Mouse (Mus musculus) limb, embryonic 15.5 days (tissue): Measurements from ENCODE around the gene Nebl. TPM values are rescaled to one million over a fixed set of nuclear protein-coding genes. Genes with fewer than 3 reads are reported as not detected.

ENCODE experiments used
- ATAC-seq: fragments of 200-750 bp; cut with Nextera tagmentation; 2 replicates; pipeline ENCODE4 v1.8.0; 2017; ENCODE audit warnings: low read depth, moderate TSS enrichment; ENCODE audit not compliant: insufficient number of reproducible peaks, low FRiP score, low TSS enrichment
- H3K27ac ChIP-seq: fragments of 300-500 bp; sonication (generic); 2 replicates; pipeline ENCODE4 v1.5.1; 2015; ENCODE audit warnings: moderate library complexity, mild to moderate bottlenecking, inconsistent platforms
- H3K27me3 ChIP-seq: fragments of 300-500 bp; sonication (generic); 2 replicates; pipeline ENCODE4 v1.6.1; 2015; ENCODE audit warnings: inconsistent platforms
- H3K36me3 ChIP-seq: fragments of 300-500 bp; sonication (generic); 2 replicates; pipeline ENCODE4 v1.6.1; 2015; ENCODE audit warnings: inconsistent platforms
- H3K4me1 ChIP-seq: fragments of 300-500 bp; sonication (generic); 2 replicates; pipeline ENCODE4 v1.6.1; 2015; ENCODE audit warnings: inconsistent platforms
- H3K4me2 ChIP-seq: fragments of 300-500 bp; sonication (generic); 2 replicates; pipeline ENCODE4 v1.6.1; 2015; ENCODE audit warnings: mild to moderate bottlenecking, inconsistent platforms
- H3K4me3 ChIP-seq: fragments of 300-500 bp; sonication (generic); 2 replicates; pipeline ENCODE4 v1.5.1; 2015; ENCODE audit warnings: mild to moderate bottlenecking, inconsistent platforms
- H3K9ac ChIP-seq: fragments of 300-500 bp; sonication (generic); 2 replicates; pipeline ENCODE4 v1.6.1; 2015; ENCODE audit warnings: inconsistent platforms
- H3K9me3 ChIP-seq: fragments of 300-500 bp; sonication (generic); 2 replicates; pipeline ENCODE4 v1.6.1; 2016; ENCODE audit warnings: inconsistent platforms
- WGBS: fragments of 180-500 bp; shearing (Covaris S2); methylation state at CpG from one replicate; pipeline ENCODE4 v1.1.7; 2015; 5-methylcytosine and 5-hydroxymethylcytosine counted together
- polyA plus RNA-seq: library from polyadenylated mRNA; unstranded; fragments of >200 nt; fragmentation: Nextera tagmentation; extraction: Ambion mirVana; gene quantifications from 2 replicates; pipeline ENCODE4 v1.2.1, GENCODE M21; 2015

Gene Nebl
- polyA plus RNA-seq, 1 experiment from 2014 or later = 30.4 TPM

DNA sequence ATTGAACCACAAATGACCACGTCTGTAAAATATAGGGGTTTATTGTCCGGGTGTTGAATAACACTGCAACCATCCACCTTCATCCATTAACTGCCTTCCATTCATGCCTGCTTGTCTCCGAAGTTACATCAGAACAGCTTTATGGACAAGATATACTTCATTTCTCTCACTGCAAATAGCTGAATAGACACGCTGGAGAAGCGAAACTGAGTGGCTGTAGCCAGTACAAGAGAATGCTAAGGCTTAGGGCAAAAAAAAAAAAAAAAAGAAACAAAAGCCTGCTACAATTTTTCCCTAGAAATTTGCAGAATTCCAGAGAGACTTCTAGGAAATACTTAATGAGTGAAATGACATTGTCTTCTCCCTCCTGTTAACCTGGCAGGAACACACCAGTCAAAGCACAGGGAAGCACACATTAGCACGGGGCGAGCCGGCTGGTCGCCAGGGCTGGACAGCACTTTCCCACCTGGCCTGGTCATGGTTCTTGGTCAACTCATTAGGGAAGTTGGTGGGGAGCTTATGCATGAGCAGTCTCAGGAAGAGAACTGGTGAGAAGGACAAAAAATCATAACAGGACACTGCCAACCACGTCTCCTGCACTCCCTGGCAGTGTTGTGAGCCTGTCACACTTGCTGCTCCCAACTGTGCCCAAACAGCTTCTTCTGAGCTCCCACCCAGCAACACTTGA lies 81.0 kb downstream of the Nebl start:
- Histone ChIP-seq H3K36me3 (no peaks in the 10 kb centered on the region), H3K27me3 (no peaks in the 10 kb centered on the region), H3K4me3 (no peak overlapping the region), H3K9me3 (no peaks in the 10 kb centered on the region), H3K9ac (no peak overlapping the region), H3K4me2 (no peak overlapping the region), H3K4me1 (peaks cover 8% of the 10 kb centered on the region; the same call in 1 of the 2 replicates), H3K27ac (no peak overlapping the region)
- ATAC-seq = no peak
- 62% methylated on average over 10 of the region's 10 CpGs for WGBS

DNA sequence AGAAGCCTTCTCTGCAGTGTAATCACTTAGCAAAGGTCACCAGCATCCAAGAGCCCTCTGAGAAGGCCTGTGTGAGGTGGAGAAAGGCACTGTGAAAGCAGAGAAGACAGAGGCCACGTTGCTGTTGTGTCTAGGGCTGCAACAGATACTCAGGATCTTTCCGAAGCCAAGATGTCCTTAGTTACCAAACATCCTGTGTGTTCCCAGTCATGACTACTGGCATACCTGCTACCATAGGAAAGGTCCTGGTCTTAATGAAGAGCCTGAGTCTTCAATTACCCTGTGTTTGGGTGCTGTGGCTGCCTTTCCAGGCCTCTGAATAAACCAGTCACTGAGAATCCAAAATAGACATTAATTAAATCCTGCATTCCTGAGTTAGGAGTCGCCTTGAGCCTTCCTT lies 81.5 kb downstream of the Nebl start:
- Histone ChIP-seq H3K9ac (no peak overlapping the region), H3K27me3 (no peaks in the 10 kb centered on the region), H3K36me3 (no peaks in the 10 kb centered on the region), H3K27ac (no peak overlapping the region), H3K9me3 (no peaks in the 10 kb centered on the region), H3K4me2 (no peak overlapping the region), H3K4me3 (no peak overlapping the region), H3K4me1 (peaks cover 8% of the 10 kb centered on the region; the same call in 1 of the 2 replicates)
- WGBS = 44% methylated on average over 3 of the region's 3 CpGs
- ATAC-seq = no peak

DNA sequence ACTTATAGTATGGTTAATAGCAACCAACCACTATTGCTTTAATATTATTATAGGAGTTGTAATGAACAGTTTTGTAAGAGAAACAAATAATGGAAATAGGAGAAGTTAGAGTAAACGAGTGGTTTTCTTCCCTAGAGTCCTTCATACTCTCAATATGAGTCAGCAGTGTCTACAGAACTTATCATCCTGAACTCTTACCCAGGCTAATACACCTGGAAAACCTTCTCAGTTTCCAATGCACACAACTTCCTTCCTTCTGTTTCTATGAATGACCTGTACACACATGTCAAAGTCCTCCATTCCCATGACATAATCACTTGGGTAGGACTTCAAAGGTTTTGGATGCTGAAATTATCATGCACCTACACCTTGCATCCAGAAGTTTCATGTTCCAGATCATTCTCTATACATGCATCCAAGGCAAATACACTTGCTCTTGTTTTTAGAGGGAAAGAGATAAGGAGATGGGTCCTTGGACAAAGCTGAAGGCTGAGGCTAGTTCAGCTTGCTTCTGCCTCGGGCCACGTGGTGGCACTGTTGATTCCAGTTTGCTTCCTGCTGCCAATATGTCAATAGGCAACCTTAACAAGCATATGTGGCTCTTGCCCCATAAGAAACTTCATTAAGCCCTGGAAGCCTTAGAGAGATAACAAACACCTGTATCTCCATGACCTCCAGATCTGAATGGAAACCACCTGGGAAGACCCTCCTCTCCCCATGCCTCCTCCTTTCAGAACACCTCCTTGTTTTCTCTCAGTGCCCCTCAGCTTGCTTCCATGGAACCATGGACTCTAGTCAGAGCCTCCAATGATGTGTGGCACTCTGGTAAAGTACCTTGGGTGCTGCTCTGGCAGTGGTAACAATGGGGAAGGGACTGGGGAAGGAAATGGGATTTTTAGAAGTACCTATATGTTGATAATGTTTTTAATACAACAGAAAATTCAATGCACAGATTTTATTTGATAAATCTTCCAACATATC lies 86.7 kb downstream of the Nebl start:
- no peak overlapping the region for H3K4me3 ChIP-seq

DNA sequence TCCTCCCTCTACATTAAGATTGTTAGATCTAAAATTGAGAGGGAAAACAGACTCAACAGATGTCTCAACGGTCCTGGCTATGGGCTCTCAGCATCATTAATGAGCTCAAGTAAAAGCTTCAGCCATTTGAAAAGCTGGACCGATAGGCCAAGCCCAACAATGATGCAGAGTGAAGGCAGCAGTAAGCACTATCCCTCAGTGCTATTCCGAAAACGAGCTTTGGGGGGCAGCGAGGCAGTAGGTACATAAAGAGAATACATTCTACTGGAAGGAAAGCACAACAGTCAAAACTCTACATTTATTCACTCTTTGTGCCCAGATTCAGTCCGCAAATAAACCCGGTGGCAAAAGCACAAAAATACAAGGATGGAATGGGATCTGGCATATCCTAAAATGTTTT lies 87.4 kb downstream of the Nebl start:
- H3K9me3 ChIP-seq = no peaks in the 10 kb centered on the region
- no peak overlapping the region for H3K27ac ChIP-seq
- no peaks in the 10 kb centered on the region for H3K36me3 ChIP-seq
- H3K4me2 ChIP-seq = no peak overlapping the region
- no peak for ATAC-seq
- H3K4me1 ChIP-seq = no peaks in the 10 kb centered on the region
- WGBS = 45% methylated on average over 7 of the region's 7 CpGs
- H3K4me3 ChIP-seq = no peak overlapping the region
- 0 out of 2 replicates have a peak, but pooled peaks cover 3% of the 10 kb centered on the region for H3K27me3 ChIP-seq
- no peak overlapping the region for H3K9ac ChIP-seq

More for the DNA sequence above, 86.7 kb downstream of the Nebl start:
- H3K4me2 ChIP-seq = no peak overlapping the region
- H3K36me3 ChIP-seq = no peaks in the 10 kb centered on the region
- 0 out of 2 replicates have a peak, but pooled peaks cover 3% of the 10 kb centered on the region for H3K27me3 ChIP-seq
- no peak overlapping the region for H3K9ac ChIP-seq
- H3K27ac ChIP-seq = no peak overlapping the region
- 23% methylated on average over 3 of the region's 3 CpGs for WGBS
- H3K4me1 ChIP-seq = peaks cover 1% of the 10 kb centered on the region; the same call in 1 of the 2 replicates
- H3K9me3 ChIP-seq = no peaks in the 10 kb centered on the region
- ATAC-seq = no peak

DNA sequence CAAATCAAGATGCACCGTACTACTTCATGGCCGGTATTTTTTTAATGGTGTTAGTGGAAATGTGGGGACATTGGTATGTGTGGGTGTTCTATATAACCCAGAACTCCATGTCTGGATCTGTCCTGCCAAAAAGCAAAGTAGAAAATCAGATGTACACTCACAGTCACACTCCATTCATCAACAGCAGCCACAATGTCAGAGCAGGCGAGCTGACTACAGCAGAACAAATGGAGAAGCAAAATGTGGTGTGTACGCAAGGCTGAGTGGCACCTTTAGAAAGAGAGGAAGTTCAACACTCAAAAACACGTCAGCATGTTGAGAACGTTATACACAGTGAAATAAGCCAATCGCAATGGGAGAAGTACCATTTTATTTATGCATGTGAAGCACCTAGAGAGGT lies 88.5 kb downstream of the Nebl start:
- no peaks in the 10 kb centered on the region for H3K36me3 ChIP-seq
- no peak overlapping the region for H3K27ac ChIP-seq
- no peak overlapping the region for H3K9ac ChIP-seq
- H3K4me3 ChIP-seq = no peak overlapping the region
- WGBS = 74% methylated on average over 7 of the region's 7 CpGs
- no peaks in the 10 kb centered on the region for H3K4me1 ChIP-seq
- no peaks in the 10 kb centered on the region for H3K9me3 ChIP-seq
- 0 out of 2 replicates have a peak, but pooled peaks cover 3% of the 10 kb centered on the region for H3K27me3 ChIP-seq
- ATAC-seq = no peak
- no peak overlapping the region for H3K4me2 ChIP-seq

DNA sequence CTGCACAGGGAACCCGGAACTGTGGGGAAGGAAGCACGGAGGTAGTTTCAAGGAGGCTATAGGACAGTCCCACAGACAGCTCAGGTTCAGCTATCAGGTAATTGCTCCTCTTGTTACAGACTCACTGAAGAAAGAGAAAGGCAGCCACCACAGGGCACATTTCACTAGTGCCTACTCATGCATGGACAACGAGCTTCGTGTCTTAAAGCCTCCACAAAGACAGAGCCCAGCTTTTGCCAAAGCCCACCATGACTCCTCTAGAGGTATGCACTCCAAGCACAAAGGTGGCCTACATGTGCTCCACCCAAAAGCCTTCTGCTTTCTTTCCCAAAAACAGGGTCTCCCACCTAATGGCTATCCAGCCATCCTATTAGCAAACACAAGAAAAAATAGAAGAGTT lies 90.4 kb downstream of the Nebl start:
- H3K36me3 ChIP-seq = no peaks in the 10 kb centered on the region
- no peak for ATAC-seq
- H3K9me3 ChIP-seq = no peaks in the 10 kb centered on the region
- H3K4me3 ChIP-seq = no peak overlapping the region
- H3K27ac ChIP-seq = no peak overlapping the region
- H3K4me1 ChIP-seq = no peaks in the 10 kb centered on the region
- no peak overlapping the region for H3K4me2 ChIP-seq
- 0 out of 2 replicates have a peak, but pooled peaks cover 3% of the 10 kb centered on the region for H3K27me3 ChIP-seq
- 91% methylated on average over 4 of the region's 4 CpGs for WGBS
- no peak overlapping the region for H3K9ac ChIP-seq

DNA sequence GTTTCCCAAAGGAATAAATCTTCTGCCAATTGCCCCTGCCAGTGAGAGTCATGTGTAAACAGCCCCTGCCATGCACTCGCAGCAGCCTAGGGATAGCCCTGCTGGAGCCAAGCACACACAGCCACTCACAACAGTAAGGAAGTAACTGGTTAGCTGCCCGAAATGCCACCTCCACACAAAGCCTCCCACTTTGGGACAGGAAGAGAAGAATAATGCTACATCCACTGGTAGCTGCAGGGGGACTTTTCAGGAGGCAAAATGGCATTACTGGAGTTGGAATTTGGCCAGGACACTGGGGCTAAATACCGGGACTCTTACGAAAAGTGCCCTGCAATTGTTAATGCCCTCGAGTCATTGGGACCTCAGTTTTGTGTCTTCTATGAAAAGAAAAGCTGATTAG lies 92.6 kb downstream of the Nebl start:
- no peaks in the 10 kb centered on the region for H3K9me3 ChIP-seq
- no peak for ATAC-seq
- WGBS = 20% methylated on average over 5 of the region's 5 CpGs
- no peaks in the 10 kb centered on the region for H3K4me1 ChIP-seq
- 0 out of 2 replicates have a peak, but pooled peaks cover 3% of the 10 kb centered on the region for H3K27me3 ChIP-seq
- no peak overlapping the region for H3K4me2 ChIP-seq
- H3K36me3 ChIP-seq = no peaks in the 10 kb centered on the region
- H3K27ac ChIP-seq = no peak overlapping the region
- H3K9ac ChIP-seq = no peak overlapping the region
- H3K4me3 ChIP-seq = no peak overlapping the region

DNA sequence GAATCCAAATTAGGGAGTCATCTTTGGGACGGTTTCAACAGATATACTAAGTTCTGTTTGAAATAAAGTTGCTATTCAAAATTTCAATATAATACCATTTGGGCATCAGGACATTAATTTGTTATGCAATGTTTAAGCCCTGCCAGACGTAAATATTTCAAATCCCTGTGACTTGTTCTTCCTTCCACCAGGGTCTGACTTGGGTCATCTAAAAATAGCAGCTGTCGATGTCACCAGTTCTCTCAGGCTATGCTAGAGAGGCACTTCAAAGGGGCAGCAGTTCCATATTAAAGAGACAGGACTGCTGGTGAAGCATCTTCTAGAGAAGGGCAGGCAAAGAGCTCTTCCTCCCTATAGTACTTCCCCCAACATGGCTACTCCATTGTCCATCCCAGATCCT lies 107.3 kb downstream of the Nebl start:
- Histone ChIP-seq H3K4me2 (no peak overlapping the region), H3K27ac (no peak overlapping the region), H3K9me3 (no peaks in the 10 kb centered on the region), H3K4me3 (no peak overlapping the region), H3K4me1 (no peaks in the 10 kb centered on the region), H3K27me3 (no peaks in the 10 kb centered on the region), H3K36me3 (no peaks in the 10 kb centered on the region), H3K9ac (no peak overlapping the region)
- no peak for ATAC-seq
- 63% methylated on average over 3 of the region's 3 CpGs for WGBS

DNA sequence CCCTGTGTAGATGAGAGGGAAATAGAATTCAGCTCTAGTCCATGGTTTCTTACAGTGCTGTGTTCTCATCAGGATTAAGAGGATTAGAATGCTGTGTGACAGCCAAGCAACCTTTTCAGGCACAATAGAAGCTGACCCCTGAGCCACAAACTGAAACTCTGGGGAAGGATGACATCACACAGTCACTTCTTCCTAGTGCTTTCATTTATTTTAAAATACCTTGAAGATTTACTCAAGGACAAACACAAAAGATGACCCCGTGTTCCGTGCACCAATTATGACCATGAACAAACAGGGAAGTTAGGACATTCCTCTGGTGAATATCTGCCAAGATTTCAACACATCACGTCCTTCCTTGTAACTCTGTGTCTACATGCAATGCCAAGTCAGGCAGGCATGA lies 121.0 kb downstream of the Nebl start:
- no peaks in the 10 kb centered on the region for H3K36me3 ChIP-seq
- H3K4me3 ChIP-seq = no peak overlapping the region
- H3K27me3 ChIP-seq = no peaks in the 10 kb centered on the region
- ATAC-seq = no peak
- no peak overlapping the region for H3K4me2 ChIP-seq
- no peak overlapping the region for H3K27ac ChIP-seq
- 69% methylated on average over 3 of the region's 3 CpGs for WGBS
- no peaks in the 10 kb centered on the region for H3K9me3 ChIP-seq
- H3K9ac ChIP-seq = no peak overlapping the region
- no peaks in the 10 kb centered on the region for H3K4me1 ChIP-seq

DNA sequence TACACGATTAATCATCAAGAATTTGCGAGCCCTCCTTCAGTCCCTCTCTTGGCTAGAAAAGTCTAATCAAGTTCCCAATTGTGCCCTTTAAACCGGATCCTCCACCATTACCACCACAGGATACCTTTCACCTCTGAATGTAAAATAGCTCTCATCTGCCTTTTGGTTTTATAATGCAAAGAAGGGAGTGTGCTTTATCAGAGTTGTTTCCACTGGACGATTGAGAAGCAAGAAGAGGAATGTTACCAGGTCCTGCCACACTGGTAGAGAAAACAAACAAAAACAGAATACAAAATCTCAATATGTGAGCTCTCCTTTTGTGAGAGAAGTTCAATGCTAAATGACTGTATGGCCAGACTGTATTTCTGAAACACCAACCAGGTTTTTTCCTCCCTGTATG lies 127.7 kb downstream of the Nebl start:
- no peaks in the 10 kb centered on the region for H3K27me3 ChIP-seq
- no peak for ATAC-seq
- 51% methylated on average over 4 of the region's 4 CpGs for WGBS
- H3K9ac ChIP-seq = no peak overlapping the region
- H3K4me1 ChIP-seq = no peaks in the 10 kb centered on the region
- no peaks in the 10 kb centered on the region for H3K36me3 ChIP-seq
- no peaks in the 10 kb centered on the region for H3K9me3 ChIP-seq
- no peak overlapping the region for H3K4me2 ChIP-seq
- no peak overlapping the region for H3K27ac ChIP-seq
- H3K4me3 ChIP-seq = no peak overlapping the region

DNA sequence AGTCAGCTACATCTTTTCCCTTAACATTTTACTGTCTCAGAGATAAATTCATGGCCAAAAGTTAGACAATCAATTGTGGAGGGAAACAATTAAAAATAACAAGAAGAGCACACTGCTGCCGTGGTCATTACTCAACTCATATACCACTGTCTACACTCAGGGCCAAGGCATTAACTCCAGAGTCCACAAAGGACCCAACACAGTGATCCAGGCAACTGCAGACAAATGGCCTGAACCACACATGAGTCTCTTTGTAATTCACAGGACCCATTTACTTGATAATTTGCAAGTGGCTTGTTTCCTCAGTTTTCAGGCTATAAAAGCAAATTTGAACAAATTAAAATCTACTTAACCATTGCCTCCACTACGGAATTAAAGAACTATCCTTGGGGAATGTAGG lies 130.6 kb downstream of the Nebl start:
- Histone ChIP-seq H3K4me1 (no peaks in the 10 kb centered on the region), H3K27me3 (no peaks in the 10 kb centered on the region), H3K4me2 (no peak overlapping the region), H3K27ac (no peak overlapping the region), H3K9ac (no peak overlapping the region), H3K4me3 (no peak overlapping the region), H3K9me3 (no peaks in the 10 kb centered on the region), H3K36me3 (no peaks in the 10 kb centered on the region)
- ATAC-seq = no peak
- 60% methylated on average over 2 of the region's 2 CpGs for WGBS

DNA sequence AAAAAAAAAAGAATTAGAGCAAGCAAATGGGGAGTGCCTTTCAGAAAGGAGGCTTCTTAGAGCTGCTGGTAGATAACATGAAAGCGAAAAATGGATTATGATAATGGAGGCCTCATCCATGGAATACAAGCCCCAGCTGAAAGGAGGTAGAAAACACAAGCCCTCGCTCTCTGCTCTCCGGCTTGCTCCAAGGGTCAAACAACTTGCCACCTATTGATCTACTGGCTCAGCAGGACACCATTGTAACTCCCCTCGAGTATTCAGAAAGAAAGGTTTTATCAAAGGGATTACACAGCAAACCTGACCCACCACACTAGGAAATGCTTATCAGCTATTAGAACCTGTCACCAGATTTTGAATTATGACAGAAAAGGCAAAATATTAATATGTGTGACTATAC lies 131.4 kb downstream of the Nebl start:
- Histone ChIP-seq H3K36me3 (no peaks in the 10 kb centered on the region), H3K4me2 (no peak overlapping the region), H3K4me3 (no peak overlapping the region), H3K27ac (no peak overlapping the region), H3K9me3 (no peaks in the 10 kb centered on the region), H3K4me1 (no peaks in the 10 kb centered on the region), H3K9ac (no peak overlapping the region), H3K27me3 (no peaks in the 10 kb centered on the region)
- no peak for ATAC-seq
- 73% methylated on average over 4 of the region's 4 CpGs for WGBS
